Mouse (Mus musculus) ovary, postnatal 10 days (tissue): ENCODE data around the gene Rhpn2.
"Not testable (repeated sequence)": the region's sequence is repeated elsewhere in the genome, so short reads cannot be mapped to it uniquely, and the experiment has no call there.

Source experiments
- DNase-seq: peaks from one replicate; pipeline ENCODE4 v3.0.0; 2022; ENCODE audit warnings: low spot score

Rhpn2 gene

GRCm38 (mm10) chr7:35333692-35334526 lies at the start of gene Rhpn2:
Gene Rhpn2 (plus strand): TSS chr7:35334170.
- DNase-seq, result peak; percentile 96

DNA sequence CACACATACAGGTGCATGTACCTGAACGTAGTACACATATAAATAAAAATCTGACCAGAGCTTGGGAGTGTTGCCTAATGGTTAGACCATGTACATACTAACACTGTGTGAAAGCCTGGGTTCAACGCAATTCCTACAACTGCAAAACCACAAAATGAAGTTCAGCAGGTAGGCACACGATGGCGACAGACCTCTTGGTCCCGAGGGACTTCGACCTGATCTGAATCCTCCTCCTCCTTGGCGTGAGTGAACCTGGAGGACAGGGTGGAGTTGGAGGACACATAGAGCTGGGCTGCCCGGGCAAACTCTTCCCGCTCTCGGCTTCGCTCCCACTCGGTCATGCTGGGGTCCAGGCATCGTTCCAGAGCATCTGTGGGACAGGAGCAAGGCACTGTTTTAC lies 40.5 kb upstream of the Rhpn2 start:
- no peak for DNase-seq

DNA sequence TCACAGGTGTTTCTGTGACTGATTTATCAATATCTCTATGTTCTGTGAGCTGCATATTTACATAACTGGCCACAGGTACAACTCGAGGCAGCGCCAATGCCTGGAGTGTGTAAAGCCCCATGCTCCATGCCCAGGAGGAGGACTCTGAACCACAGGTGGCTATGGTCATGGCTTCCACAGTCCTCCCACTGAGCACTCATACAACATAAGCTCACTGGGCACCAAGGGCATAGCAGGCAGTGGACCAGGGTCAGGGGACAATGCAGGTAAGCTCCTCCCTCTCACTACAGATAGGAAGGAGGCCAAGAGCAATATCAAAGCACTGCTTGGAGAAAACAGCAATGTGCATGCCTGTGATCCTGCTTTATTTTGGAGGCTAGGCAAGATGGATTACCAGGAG lies 38.3 kb upstream of the Rhpn2 start:
- no peak for DNase-seq

GRCm38 (mm10) chr7:35297886-35298285 lies 36.1 kb upstream of the Rhpn2 start:
- no peak for DNase-seq

- DNase-seq, result no peak
Measured at GRCm38 (mm10) chr7:35299656-35300055, 34.3 kb upstream of the Rhpn2 start.

DNA sequence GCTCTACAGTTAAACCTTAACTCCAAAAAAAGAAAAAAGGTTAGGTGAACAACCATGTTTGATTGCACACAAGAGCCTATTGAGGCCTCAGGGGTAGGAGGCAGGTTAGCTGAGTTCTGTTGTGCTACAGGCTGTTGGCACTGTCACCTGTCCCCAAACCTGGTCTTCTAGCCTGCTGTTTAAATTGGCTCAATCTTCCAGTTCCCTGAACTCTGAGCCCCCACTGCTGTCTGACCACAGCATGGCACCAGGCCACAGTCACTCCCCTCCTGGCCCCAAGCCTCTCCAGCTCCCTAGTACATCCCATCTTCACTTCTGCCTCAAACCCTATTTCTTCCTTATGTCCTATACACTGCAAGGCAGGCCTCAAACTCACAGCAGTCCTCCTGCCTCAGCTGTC lies 33.2 kb upstream of the Rhpn2 start:
- DNase-seq, result no peak

DNA sequence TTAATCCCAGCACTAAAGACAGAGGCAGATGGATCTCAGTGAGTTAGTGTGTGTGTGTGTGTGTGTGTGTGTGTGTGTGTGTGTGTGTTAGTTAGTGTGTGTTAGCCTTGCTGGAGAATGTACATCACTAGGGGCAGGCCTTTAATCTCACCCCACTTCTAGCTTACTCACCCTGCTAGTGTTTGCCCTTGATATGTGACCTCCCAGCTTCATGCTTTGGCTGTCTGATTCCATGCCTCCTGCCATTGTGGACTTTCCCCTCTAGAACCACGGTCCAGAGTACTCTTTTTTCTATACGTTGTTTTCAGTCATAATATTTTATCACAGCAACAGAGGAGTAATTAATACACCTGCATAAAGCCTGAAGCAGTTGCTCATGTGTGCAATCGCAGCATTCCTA lies 22.8 kb upstream of the Rhpn2 start:
- DNase-seq, result no peak

DNA sequence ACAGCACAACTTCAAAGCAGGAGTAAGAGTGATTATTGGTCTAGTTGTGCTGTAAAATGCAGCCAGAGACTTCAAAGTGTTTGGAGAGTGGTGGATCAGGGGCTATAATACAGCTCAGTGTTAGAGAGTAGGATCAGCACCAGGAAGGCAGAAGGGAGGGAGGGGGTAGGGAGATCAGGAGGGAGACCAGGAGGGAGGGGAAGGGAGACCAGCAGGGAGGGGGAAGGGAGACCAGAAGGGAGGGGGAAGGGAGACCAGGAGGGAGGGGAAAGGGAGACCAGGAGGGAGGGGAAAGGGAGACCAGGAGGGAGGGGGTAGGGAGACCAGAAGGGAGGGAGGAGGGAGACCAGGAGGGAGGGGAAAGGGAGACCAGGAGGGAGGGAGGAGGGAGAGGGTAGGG lies 19.8 kb upstream of the Rhpn2 start:
- DNase-seq, result no peak

DNA sequence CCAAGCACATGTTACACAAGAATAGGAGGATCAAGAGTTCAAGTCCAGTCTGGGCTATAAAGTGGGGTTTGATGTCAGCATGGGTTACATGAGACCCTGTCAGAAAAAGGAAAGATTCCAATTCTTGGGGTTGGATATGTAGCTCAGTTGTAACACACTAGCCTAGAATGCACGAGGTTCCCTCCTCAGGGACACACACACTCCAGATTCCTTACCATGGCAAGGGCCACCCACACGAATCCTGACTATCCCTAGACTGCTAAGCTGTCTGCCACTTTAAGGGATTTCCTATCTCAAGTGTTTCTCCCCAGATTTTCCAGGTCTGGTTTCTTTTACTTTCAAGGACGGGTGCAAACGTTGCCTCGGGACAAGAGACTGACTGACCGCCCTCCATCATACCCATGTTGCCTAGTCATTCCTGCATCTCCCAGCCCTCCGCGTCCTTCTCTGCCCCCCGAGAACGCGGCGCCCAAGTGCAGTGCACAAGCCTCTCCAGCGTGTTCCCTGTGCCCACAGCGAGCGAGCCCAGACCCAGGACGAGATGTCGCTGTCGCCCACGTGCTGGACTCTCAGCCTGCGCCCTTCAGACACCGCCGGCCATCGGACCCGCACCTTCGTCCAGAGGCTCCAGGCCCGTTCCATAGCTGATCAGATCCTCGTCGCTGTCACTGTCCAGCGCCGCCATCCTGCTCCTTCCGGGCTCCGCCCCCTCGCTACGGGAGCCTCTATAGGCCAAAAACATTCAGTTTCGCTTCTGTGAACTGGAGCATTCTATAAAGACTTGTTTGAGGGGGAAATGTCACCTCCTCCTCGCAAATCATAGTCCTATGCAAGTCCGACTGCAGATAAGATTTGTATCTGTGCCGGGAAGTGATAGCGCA lies 16.0 kb upstream of the Rhpn2 start, which contains the start of gene Gpatch1:
Gpatch1 (minus strand) TSS at position 712 of the 881 bp plus-strand sequence.
- peak; percentile 95 for DNase-seq

- not testable (repeated sequence) for DNase-seq
Measured at GRCm38 (mm10) chr7:35319221-35319620, 14.7 kb upstream of the Rhpn2 start.

- no peak for DNase-seq
Measured at GRCm38 (mm10) chr7:35319755-35320154, 14.2 kb upstream of the Rhpn2 start.

GRCm38 (mm10) chr7:35322161-35322560 lies 11.8 kb upstream of the Rhpn2 start:
- DNase-seq, result no peak

DNA sequence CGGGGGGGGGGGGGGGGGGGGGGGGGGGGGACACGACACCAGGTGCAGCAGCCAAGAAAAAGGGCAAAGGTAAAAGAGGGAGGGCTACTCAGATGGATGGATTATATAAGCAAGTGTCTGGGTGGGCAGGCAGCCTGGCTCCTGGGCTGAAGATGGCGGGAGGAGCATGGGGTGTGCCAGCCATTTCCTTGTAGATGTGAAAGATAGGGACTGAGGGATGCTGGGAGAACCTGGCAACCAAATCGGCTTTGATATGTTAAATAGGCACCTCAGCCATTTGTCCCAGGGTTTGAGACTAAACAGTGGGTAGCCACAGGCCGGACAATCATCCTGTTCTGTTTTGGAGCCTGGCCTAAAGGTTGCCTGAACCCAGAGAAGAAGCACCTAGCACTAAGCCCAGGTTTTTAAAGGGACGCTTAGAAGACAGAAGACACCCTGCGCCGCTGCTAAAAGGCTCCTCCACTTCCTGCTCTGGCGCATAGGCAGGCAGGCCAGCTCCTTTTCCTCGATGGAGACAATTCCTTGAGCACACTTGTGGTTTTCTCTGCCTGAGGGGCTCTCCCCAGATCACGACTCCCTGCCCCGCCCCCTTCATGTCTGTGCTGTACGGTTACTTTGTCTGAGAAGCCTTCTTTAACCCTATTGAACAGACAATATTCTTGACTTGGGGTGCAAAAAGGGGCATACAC lies 11.1 kb upstream of the Rhpn2 start:
- DNase-seq, result no peak

- DNase-seq, result no peak
Measured at GRCm38 (mm10) chr7:35331590-35331989, 2.4 kb upstream of the Rhpn2 start.

DNA sequence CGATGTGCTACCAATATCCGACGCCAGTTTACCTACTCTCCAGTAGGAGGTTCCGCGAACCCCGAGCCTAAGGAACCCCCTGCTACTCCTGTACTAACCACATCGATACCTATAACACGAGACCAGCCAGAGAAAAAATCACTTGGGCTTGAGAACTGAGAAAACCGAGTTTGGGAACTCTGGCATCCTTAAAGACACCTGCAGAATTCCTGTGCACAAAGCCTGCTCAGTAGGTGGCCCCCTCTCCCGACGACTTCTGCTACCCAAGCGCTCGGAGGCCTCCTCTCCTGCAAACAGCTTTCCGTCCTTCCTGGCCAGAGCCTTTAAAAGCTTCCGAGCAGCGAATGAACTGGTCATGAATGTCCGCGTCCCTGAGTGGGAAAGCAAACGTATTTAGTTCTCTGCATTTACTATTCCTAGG lies 729 bp upstream of the Rhpn2 start:
- DNase-seq, result no peak

DNA sequence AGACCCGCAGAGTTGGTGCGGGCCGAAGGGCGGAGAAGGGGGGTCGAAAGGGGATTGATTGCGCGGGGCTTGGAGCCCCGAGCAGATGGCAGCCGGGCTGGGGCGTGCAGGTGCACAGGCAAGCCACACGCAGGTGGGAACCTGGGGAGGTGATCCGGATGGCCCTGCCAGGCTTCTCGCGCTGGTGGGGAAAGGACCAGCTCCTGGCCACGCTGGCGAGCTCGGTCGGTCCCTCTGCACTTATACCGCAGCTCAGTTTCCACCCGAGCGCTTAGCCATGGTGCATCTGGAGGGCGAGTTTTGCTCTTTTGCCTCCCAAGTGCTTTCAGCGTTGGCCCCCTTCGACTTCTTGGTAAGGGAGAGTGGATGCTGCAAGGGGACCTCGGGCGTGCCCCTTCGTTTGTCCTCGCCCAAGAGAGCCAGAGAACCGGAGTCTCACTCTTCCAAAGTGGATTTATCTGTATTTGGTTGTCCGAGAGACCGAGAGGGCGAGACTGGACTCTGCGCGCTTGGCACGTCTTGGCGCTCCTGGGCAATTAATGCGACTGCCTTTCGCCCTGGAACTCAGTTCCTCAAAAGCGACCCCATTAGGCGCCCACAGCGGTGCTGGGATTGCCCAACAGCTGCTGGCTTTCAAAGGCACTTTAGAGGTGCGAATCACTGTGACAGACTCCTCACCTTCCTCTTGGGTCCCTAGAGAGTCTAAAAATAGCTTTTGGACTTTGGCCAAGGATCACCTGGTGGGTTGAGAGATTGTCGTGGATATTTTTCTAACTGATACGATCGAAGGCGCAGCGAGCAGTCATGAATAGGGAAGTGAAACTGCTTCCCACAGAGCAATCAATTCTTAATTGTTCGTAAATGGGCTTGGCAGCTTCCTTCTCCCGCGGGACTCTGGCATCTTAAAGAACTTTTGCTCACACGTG lies 820 bp downstream of the Rhpn2 start:
- peak; percentile 16 for DNase-seq

GRCm38 (mm10) chr7:35340196-35340595 lies 6.2 kb downstream of the Rhpn2 start:
- DNase-seq, result no peak

DNA sequence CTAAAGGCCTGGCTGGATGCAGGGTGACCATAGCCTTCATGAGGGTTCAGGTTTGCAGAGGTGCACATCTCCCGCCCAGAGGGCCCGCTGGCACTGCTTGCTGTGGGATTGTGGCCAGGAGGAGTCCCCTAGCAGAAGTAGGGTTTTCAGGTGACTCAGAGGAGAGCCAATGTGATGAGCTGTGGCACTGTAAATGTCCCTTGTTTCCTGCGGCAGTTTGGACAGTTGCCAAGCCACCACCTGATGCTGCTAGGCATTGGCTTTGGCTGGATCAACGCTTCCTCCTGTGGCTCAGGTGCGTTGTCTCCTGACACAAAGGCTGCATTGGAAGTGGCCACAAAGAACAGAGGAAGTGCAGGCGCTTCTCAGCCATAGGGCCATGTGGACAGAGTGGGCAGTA lies 7.3 kb downstream of the Rhpn2 start:
- DNase-seq, result no peak

- DNase-seq, result no peak
Measured at GRCm38 (mm10) chr7:35342498-35342897, 8.5 kb downstream of the Rhpn2 start.

DNA sequence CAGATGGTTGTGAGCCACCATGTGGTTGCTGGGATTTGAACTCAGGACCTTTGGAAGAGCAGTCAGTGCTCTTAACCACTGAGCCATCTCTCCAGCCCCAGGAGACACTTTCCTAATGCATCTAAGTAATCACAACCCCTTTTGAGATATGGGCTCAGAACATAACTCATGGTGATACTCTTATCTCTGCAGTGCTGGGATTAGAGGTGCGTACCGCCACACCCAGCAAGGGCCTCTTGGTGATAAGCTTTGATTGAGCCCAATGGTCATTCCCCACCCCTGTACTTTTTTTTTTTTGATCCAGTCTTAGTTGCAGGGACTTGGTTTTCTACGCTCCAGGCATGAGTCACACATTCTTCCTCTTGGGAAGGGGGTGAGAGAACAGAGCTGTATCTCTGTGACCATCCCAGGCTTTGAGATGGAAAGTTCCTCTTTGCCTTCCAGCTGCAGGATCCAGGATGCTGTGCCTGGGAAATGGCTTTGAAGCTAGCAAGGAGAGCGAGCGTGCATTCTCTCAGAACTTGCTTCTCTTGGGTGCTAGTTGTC lies 10.9 kb downstream of the Rhpn2 start:
- DNase-seq, result no peak
